Mouse (Mus musculus) hindlimb bud, embryonic 11.5 days (tissue): Measurements from ENCODE around the gene Gm14399.
"Not testable (repeated sequence)": the region's sequence is repeated elsewhere in the genome, so short reads cannot be mapped to it uniquely, and the experiment has no call there.

Experiments used
- DNase-seq: peaks from one replicate; pipeline ENCODE4 v3.0.0-alpha.2; 2012; ENCODE audit warnings: low read depth, low spot score; ENCODE audit errors: extremely low spot score

The Gm14399 gene

DNA sequence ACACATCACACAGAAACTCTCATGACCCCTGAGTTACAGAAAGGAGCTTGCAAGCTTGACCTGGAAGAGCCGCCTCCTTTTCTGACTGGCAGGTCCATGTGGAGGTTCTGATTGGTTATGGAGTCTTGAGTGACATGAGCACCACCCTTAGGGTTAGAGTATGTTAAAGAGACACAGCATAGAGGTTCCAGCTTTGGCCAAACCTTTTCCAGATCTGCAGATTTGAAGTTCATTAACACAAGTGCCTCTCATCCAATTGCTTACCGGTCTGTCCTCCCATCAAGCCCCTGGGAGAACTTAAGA is at the start of gene Gm14399:
TSS of gene Gm14399 (minus strand) at position 20 of the 303 bp plus-strand sequence.
- not testable (repeated sequence) for DNase-seq

DNA sequence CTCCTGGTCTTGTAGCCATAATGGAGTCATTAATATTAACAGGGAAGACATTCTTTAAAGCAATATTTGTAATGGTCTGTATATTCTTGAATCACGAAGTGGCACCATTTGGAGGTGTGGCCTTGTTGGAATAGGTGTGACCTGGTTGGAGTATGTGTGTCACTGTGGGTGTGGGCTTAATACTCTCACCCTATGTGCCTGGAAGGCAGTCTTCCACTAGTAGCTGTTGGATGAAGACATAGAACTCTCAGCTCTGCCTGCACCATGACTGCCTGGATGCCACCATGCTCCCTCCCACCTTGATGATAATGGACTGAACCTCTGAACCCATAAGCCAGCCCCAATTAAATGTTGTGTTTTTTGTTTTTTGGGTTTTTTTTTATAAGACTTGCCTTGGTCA is 37.2 kb upstream of the Gm14399 start:
- not testable (repeated sequence) for DNase-seq

DNA sequence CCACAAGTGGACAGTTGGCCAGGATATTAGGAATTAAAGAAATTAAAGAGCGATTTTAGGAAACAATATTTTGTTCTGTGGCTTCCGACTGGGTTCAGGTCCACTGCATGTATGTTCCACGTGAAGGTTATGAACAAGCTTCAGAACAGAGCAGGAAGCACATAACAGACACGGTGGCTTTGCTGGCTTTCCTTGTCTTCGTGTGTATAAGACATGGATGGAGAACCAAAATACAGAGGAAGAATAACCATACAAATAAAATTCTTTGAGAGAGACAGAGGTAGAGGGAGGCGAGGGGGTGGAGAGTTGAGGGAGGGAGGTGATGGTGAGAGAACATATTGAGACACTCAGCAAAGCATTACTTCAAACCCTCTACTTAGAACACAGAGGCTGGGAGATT is 34.5 kb upstream of the Gm14399 start:
- no peak for DNase-seq

DNA sequence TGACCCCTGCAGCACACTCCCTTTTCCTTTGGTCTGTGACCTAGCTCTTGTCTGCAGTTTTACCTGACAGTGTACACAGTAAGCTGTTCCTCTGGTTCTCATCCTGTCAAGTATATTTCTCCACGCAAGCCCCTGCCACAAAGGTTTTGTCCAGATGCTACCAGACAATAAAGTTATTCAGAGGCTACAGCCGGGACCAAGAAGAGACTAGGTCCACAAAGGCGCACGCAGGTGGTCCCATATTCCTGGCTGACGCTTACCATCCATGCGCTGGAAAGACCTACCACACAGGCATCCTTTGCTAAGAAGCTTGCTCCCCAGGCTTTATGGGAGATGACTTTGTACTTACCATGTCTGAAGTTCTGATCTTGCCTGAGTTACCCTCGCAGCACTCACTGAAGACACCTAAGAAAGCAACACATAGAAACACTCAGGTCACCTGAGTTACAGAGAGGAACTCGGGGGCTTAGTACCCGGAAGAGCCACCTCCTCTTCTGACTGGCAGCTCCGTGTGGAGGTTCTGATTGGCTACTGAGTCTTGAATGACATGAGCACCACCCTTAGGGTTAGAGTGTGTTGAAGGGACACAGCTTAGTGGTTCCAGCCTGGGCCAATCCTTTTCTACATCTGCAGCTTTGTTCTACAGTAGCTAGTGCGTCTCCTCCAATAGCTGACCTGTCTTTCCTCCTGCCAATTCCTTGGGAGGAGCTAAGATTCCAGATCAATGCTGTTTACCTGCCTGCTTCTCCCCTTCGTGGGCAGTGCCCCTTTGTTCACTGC is 33.8 kb upstream of the Gm14399 start, which contains the start of gene Gm14443:
TSS of gene Gm14443 (minus strand) at position 471 of the 780 bp plus-strand sequence.
- not testable (repeated sequence) for DNase-seq

DNA sequence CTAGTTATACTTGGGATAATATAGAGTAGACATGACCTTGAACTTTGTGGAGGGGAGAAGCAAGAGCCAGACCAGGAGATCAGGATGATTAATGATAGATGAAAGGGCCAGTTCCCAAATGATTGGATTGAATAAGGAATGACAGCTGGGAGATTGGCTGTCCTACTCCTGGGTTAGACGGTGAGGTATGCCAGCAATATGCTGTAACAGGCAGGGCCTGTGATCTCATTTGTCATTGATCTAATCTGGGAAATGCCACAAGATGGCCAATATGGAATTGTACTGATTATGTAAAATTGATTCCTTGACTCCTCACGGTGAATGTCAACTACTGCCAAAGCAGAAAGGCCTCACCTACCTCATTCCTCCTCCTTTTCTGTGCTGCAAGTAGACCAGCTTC is 32.2 kb upstream of the Gm14399 start:
- not testable (repeated sequence) for DNase-seq

DNA sequence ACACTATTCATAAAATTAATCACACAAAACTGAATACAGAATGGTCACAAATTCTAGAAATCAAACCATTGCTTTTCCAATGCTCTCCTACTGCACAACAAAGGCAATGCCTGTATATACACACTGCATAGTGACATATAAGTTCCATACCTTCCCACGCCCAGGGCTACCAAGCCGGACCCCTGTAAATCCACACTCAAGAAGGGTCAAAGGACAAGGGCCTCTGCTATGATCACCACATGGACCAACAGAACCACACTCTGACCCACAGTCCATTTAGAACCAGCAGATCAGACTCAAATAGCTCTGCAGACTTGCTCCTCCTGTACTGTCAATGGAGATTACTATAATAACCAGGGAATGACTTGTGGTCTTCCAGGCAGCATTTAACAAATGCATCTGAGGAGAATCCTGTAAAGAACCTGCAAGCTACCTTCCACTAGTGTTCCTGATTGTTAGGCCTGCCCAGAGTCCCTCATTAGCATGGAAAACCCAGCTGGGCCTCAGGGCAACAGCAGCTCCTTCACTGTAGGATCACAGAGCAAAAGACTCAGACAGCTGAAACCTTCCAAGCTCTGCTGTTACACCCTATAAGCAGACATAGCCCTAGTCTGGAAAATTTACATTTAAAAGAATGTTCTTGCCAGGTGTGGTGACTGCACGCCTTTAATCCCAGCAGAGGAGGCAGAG is 31.2 kb upstream of the Gm14399 start:
- DNase-seq, result not testable (repeated sequence)

DNA sequence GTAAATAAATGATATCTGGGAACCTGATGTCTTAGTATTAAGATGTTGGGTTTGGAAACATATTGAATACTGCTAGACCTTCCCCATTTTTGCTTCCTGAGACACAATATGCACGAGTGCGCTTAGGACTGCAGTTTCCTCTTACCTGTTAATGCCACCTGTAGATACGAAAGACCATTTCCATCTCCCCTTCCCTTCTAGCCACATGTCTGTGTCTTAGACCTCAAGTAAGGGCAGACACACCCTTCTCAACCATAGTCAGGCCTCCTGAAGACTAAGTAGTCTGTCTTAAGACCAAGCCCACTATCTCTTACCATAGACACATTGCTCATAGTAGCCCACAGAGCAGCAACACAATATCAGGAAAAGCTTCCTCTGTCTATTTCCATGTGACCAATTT is 30.3 kb upstream of the Gm14399 start:
- no peak for DNase-seq

DNA sequence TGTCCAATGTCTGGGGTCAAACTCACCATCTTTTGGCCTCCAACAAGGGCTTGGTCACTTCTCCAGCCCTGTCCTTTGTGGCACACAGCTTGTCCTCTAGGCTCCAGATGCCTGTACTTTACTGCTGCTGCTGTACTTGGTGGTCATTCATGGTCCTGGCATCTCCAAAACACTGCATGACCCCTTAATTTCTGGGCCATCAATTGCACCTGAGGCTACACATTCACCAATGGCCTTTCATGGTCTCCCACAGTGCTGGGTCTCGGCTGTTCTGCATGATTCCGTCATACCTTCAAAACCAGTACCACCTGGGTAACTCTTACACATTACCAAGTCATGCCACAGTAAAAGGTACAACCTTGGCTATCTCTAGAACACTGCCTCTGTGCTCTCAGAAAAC is 25.1 kb upstream of the Gm14399 start:
- not testable (repeated sequence) for DNase-seq

DNA sequence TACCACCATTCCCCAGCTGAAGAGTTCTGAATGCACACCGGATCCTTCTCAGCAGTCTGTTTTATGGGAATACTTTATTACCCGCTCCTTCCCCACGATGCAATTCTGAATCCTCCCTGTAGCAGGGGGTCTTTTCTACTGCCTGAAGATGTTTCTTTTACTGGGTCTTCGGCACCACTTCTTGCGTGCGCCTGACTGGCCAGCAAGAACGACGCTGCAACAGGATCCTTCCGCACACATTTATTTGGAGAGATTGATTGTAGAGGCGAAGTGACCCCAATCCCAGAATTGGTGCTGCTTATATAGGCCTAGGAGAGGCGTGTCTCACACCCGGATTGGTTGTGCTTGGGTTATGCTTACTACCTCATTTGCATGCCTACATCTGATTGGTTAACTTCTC is 23.3 kb upstream of the Gm14399 start:
- not testable (repeated sequence) for DNase-seq

DNA sequence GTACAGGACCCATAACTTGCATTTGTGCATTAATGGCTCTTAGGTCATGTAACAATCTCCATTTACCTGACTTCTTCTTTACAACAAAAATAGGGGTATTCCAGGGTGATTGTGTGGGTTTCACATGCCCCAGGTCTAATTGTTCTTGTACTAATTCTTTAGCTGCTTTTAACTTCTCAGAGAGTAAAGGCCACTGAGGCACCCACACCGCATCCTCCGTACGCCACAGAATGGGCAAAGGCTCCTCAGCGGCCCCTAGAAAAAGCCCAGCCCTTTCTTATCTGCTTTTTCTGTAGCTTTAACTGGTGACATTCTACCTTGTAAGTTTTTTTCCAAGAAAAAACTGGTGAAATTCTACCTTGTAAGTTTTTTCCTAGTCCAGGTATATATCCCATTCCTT is 19.6 kb upstream of the Gm14399 start:
- not testable (repeated sequence) for DNase-seq

DNA sequence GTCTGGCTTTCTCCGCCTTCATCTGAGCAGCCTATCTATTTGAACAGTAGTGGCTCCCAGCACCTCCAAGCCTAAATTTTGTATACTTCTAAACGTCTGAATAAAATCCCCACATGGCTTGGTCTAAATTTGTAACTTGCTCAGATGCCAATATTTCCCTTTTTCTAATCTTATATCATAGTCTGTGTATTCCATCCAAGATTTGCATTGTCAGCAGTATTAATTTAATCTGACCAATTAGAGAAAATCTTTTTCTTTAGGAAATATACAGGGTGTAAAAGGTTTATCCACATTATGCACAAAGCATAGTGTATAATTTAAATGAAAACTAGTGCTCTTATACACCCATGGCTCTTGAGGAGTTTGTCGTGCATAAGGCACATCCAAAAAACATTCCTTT is 16.8 kb upstream of the Gm14399 start:
- DNase-seq, result no peak

DNA sequence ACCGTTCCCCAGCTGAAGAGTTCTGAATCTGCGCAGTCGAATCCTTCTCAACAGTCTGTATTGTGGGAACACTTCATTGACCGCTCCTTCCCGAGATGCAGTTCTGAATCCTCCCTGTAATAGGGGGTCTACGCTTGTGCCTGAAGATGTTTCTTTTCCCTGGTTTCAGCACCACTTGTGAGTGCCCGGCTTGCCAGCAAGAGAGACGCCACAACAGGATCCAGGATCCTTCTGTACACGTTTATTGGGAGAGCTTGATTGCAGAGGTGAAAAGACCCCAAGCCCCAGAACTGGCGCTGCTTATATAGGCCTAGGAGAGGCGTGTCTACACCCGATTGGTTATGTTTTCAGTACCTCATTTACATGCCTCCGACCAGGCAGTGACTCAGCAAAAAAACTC is 14.9 kb upstream of the Gm14399 start:
- no peak for DNase-seq

DNA sequence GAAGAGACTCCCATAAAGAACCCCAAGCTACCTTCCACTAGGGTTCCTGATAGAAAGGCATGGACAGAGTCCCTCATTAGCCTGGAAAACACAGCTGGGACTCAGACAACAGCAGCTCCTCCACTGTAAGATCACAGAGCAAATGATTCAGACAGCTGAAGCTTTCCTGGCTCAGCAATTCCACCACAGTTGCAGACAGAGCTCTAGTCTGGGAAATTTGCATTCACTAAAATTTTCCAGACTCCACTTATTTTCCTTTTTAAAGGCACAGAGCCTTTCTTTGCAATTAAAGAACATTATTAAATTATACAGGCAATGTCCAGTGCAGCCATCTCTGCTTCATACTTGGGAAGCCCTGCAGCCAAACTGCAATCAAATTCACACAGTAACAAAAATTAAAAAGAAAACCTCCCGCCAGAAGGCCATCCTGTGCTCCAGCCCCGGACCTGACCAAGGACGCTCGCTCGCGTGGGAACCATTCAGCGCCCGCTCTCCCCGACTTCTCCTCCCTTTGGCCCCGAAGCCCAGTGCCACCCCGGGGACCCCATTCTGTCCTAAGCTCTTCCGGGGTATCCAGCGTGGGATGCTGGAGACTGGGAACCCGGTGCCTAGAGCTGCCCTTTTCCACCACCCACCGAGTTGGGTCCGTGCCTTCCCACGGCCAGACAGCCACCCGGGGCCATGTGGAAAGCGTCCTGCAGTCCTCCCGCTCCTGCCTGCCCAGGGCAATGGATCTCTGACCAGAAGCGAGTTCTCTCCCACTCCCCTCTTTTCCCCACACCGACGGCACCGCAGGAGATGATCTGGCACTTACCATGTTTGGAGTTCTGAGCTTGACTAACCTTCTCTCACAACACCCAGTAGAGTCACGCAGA is 457 bp downstream of the Gm14399 start:
- DNase-seq, result not testable (repeated sequence)

DNA sequence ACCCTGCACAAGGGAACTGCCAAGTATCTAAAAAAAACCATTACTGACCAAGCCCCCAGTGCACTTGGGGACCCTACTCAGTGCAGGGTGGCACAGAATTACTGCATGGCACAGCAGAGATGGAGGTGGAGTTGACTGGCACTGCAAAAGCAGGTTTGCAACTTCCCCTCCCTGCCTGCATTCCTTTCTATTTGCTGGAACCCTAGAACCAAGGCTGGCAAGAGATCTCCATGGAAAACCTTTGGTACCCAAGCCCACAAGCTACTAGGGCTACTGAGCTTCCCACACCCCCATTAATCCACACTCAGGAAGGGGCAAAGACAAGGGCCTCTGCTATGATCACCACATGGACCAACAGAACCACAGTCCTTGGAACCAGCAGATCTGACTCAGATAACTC is 1.2 kb downstream of the Gm14399 start:
- DNase-seq, result not testable (repeated sequence)
